In genomic region chr10:13653326-13653725, GRCm38 (mm10) we compare ENCODE assay signal across 20 mouse cellular contexts.
A peak's percentile ranks its signal among the peaks of the same experiment; 100 is the strongest.
DNase-seq lines count a peak whose midpoint lies in the region; ATAC-seq and TF ChIP-seq lines count a peak whose summit lies in the region.
"Had no signal": no experiment of that assay in that cellular context is flagged by ENCODE, and none has a peak within 500 bp of the region (broad histone marks: within the 10 kb centered on the region; RNA-seq: fewer than 3 reads in every experiment).

No protein-coding gene starts in this region.

- H3K27me3 ChIP-seq in midbrain, postnatal 0 days (ENCODE audit: insufficient read depth, low read length): no peaks in the 10 kb centered on the region
- H3K27me3 ChIP-seq in midbrain, embryonic 14.5 days (ENCODE audit: control insufficient read depth, insufficient read depth, low read length): no peaks in the 10 kb centered on the region
- no peaks in the 10 kb centered on the region for H3K27me3 ChIP-seq in neural tube, embryonic 13.5 days
- no peaks in the 10 kb centered on the region for H3K27me3 ChIP-seq in neural tube, embryonic 15.5 days (replicated peaks)
- H3K27me3 ChIP-seq: embryonic facial prominence, embryonic 12.5 days; embryonic facial prominence, embryonic 15.5 days; forebrain, embryonic 15.5 days; hindbrain, embryonic 12.5 days; hindbrain, embryonic 15.5 days had no signal

- H3K4me3 ChIP-seq in midbrain, postnatal 0 days (ENCODE audit: low read depth, low read length): no peak overlapping the region
- no peak overlapping the region for H3K4me3 ChIP-seq in midbrain, embryonic 14.5 days (replicated peaks; ENCODE audit: low read depth, low read length)
- H3K4me3 ChIP-seq in neural tube, embryonic 13.5 days: no peak overlapping the region
- H3K4me3 ChIP-seq in neural tube, embryonic 15.5 days (replicated peaks): no peak overlapping the region
- H3K4me3 ChIP-seq: embryonic facial prominence, embryonic 12.5 days; embryonic facial prominence, embryonic 15.5 days; forebrain, embryonic 15.5 days; hindbrain, embryonic 12.5 days; hindbrain, embryonic 15.5 days had no signal

- 83% methylated on average over 7 of the region's 7 CpGs for WGBS in midbrain, postnatal 0 days
- 85% methylated on average over 7 of the region's 7 CpGs for WGBS in midbrain, embryonic 14.5 days
- 49% methylated on average over 7 of the region's 7 CpGs for WGBS in neural tube, embryonic 13.5 days
- 44% methylated on average over 7 of the region's 7 CpGs for WGBS in neural tube, embryonic 15.5 days

- no peaks in the 10 kb centered on the region for H3K36me3 ChIP-seq in midbrain, postnatal 0 days (ENCODE audit: insufficient read depth, low read length)
- no peaks in the 10 kb centered on the region for H3K36me3 ChIP-seq in midbrain, embryonic 14.5 days (ENCODE audit: control insufficient read depth, insufficient read depth, low read length)
- no peaks in the 10 kb centered on the region for H3K36me3 ChIP-seq in neural tube, embryonic 13.5 days
- H3K36me3 ChIP-seq in neural tube, embryonic 15.5 days: no peaks in the 10 kb centered on the region
- H3K36me3 ChIP-seq: embryonic facial prominence, embryonic 12.5 days; embryonic facial prominence, embryonic 15.5 days; forebrain, embryonic 15.5 days; hindbrain, embryonic 12.5 days; hindbrain, embryonic 15.5 days had no signal

- H3K9me3 ChIP-seq in midbrain, postnatal 0 days (ENCODE audit: low read length): no peaks in the 10 kb centered on the region
- H3K9me3 ChIP-seq in midbrain, embryonic 14.5 days (ENCODE audit: control insufficient read depth, low read length): no peaks in the 10 kb centered on the region
- H3K9me3 ChIP-seq in neural tube, embryonic 13.5 days: no peaks in the 10 kb centered on the region
- no peaks in the 10 kb centered on the region for H3K9me3 ChIP-seq in neural tube, embryonic 15.5 days (replicated peaks)
- H3K9me3 ChIP-seq: embryonic facial prominence, embryonic 12.5 days; embryonic facial prominence, embryonic 15.5 days; forebrain, embryonic 15.5 days; hindbrain, embryonic 12.5 days; hindbrain, embryonic 15.5 days had no signal

- H3K27ac ChIP-seq in midbrain, postnatal 0 days (ENCODE audit: low read depth, low read length): no peak overlapping the region
- no peak overlapping the region for H3K27ac ChIP-seq in midbrain, embryonic 14.5 days (replicated peaks; ENCODE audit: low read depth, low read length)
- no peak overlapping the region for H3K27ac ChIP-seq in neural tube, embryonic 13.5 days (replicated peaks)
- peak overlapping the region; percentile 28; the same call in 1 of the 2 replicates for H3K27ac ChIP-seq in neural tube, embryonic 15.5 days (replicated peaks)
- H3K27ac ChIP-seq: embryonic facial prominence, embryonic 12.5 days; embryonic facial prominence, embryonic 15.5 days; forebrain, embryonic 15.5 days; hindbrain, embryonic 12.5 days; hindbrain, embryonic 15.5 days had no signal

- ATAC-seq in midbrain, postnatal 0 days (ENCODE audit: low FRiP score): no peak
- ATAC-seq in midbrain, embryonic 14.5 days (ENCODE audit: low FRiP score, low TSS enrichment): no peak
- peak; percentile 63; the same call in 1 of the 2 replicates for ATAC-seq in neural tube, embryonic 13.5 days (ENCODE audit: low read depth)
- peak; percentile 72; the same call in 1 of the 2 replicates for ATAC-seq in neural tube, embryonic 15.5 days (ENCODE audit: low FRiP score)
- ATAC-seq: activated CD4-positive, CD25-positive, alpha-beta regulatory T cell, adult 4 months; forebrain, embryonic 15.5 days had no signal

- H3K9ac ChIP-seq in midbrain, postnatal 0 days (replicated peaks; ENCODE audit: low read length, poor library complexity, severe bottlenecking): no peak overlapping the region
- no peak overlapping the region for H3K9ac ChIP-seq in midbrain, embryonic 14.5 days (replicated peaks; ENCODE audit: low read length)
- H3K9ac ChIP-seq in neural tube, embryonic 13.5 days: no peak overlapping the region
- no peak overlapping the region; the same call in 1 of the 2 replicates for H3K9ac ChIP-seq in neural tube, embryonic 15.5 days (replicated peaks)
- H3K9ac ChIP-seq: embryonic facial prominence, embryonic 12.5 days; embryonic facial prominence, embryonic 15.5 days; forebrain, embryonic 15.5 days; hindbrain, embryonic 12.5 days; hindbrain, embryonic 15.5 days had no signal

- no peaks in the 10 kb centered on the region for H3K4me1 ChIP-seq in midbrain, postnatal 0 days (ENCODE audit: insufficient read depth, low read length)
- H3K4me1 ChIP-seq in midbrain, embryonic 14.5 days (ENCODE audit: control insufficient read depth, insufficient read depth, low read length): no peaks in the 10 kb centered on the region
- peaks cover 6% of the 10 kb centered on the region; the same call in 1 of the 2 replicates for H3K4me1 ChIP-seq in neural tube, embryonic 13.5 days (replicated peaks)
- H3K4me1 ChIP-seq in neural tube, embryonic 15.5 days: peaks cover 8% of the 10 kb centered on the region
- H3K4me1 ChIP-seq: embryonic facial prominence, embryonic 12.5 days; embryonic facial prominence, embryonic 15.5 days; forebrain, embryonic 15.5 days; hindbrain, embryonic 12.5 days; hindbrain, embryonic 15.5 days had no signal

- peak; percentile 49 for DNase-seq in heart, adult 11 months
- no peak for DNase-seq in heart, adult 18-20 months
- peak; percentile 6 for DNase-seq in midbrain, postnatal 0 days (ENCODE audit: low spot score)
- DNase-seq in midbrain, embryonic 14.5 days: no peak
- DNase-seq in B cell, adult 2 months: no peak
- DNase-seq: adrenal gland, adult 8-10 months; adrenal gland, postnatal 25 days; cerebellum, adult 2 months; cerebellum, adult 9-11 months; cerebellum, postnatal 25 days; gastrocnemius, postnatal 25 days had no signal

- no peak overlapping the region for H3K4me2 ChIP-seq in midbrain, postnatal 0 days (ENCODE audit: low read depth, low read length, poor library complexity, severe bottlenecking)
- H3K4me2 ChIP-seq in midbrain, embryonic 14.5 days (ENCODE audit: low read length): no peak overlapping the region
- H3K4me2 ChIP-seq in neural tube, embryonic 13.5 days: no peak overlapping the region
- H3K4me2 ChIP-seq in neural tube, embryonic 15.5 days: no peak overlapping the region
- H3K4me2 ChIP-seq: embryonic facial prominence, embryonic 12.5 days; embryonic facial prominence, embryonic 15.5 days; forebrain, embryonic 15.5 days; heart, embryonic 11.5 days; hindbrain, embryonic 12.5 days; hindbrain, embryonic 15.5 days had no signal

- TF ChIP-seq CTCF in midbrain, postnatal 0 days (IDR thresholded peaks at IDR 0.05): no peak

Comparison
In these comparisons a context has a peak if more than half of its experiments do, and no peak if none do; other contexts are left out.
1. DNase-seq: peak in heart, adult 11 months (single experiment) and midbrain, postnatal 0 days (single experiment); none in heart, adult 18-20 months (0 of 2), midbrain, embryonic 14.5 days (single experiment) and B cell, adult 2 months (0 of 2).
2. ATAC-seq: peak in neural tube, embryonic 13.5 days (single experiment) and neural tube, embryonic 15.5 days (single experiment); none in midbrain, postnatal 0 days (single experiment) and midbrain, embryonic 14.5 days (single experiment).